Mouse (Mus musculus) mouse trophoblast stem cell (cell line): ENCODE data around the gene Fryl.

Experiments used
- in situ Hi-C, 2 experiments: fragments of 300-500 bp; cut with MseI, MboI; formaldehyde crosslinking; loops; 2 replicates in 1 of 2; 3 replicates in 1 of 2; pipeline ENCODE4 v1.15.1; 2025

The Fryl gene

DNA sequence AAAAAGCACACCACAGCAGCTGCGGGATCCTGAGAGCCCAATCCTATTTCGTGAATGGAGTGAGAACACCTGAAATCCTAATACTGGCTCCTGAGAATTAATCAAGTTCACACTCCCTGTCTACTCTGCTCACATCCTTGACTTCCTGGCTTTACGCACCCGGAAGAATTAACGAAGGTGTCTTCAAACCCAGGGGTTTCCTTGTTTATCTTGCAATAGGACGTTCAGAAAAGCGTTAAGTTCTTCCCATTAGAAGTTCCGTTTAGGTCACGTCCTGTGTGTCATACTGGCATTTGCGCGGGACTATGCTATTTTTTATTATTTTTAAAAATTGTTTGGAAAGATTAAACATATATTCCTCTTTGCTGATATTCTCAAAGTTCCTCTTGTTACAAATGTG, 677 bp upstream of the Fryl start:
- in situ Hi-C loops, result no loop called here

DNA sequence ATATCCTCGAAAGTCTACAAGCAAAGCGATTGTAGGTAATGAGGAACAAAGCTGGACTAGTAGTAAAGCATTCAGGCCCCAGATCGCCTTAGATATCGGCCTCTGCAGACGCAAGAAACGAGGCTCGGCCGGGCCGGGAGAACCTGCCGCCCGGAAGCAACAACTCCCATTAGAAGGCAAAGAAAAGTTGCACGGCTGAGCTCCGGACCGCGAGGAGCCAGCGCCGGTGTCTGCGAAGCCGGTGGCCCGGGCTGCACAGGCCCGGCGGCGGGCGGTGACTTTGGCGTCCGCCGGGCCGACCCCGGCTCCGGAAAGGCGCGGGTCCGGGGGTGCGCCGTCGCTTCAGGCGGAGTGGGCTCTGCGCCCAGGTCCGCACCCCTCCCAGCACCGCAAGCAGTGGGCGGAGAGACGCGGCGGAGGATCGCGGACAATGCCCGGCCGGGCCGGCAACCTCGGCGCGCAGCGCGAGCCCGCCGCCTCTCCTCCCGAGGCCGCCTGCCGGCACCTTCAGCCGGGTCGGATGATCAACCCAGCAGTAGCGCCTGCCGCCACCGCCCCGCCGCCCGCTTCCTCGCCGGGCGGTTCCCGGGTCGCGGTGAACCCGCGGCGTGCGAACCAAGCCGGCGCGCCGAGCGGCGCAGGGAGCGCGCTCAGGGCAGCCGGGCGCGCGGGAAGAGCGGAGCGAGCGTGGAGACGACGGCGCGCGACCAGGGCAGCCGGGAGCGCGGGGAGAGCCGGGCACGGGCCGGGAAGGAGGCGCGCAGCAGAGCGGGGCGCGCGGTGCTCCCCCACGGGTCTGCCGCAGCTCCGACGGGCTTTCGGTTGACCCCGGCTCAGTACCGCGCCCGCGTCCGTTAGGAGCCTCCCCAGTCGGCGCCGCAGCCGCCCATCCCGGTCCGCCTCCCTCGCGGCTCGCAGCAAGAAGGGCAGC, 833 bp downstream of the Fryl start:
- in situ Hi-C loops, result no loop called here

DNA sequence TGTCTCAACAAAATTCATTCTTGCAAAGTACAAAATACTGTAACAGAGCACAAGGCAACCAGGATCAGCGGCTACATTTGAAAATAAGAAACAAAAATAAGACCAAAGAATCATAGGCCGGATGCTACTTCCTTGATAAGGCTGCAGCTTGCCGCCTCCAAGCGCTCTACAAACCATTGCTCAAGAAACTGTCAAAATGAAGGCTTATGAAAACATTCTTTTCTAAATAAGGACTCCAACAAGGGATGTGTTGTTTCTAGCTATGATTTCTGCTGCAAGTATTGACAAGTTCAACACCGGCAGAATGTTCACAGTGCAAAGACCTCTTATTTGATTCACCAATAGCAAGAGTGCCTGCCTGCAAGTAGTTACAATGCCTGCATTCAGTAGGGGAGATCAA, 1.8 kb downstream of the Fryl start:
- in situ Hi-C loops, result no loop called here

DNA sequence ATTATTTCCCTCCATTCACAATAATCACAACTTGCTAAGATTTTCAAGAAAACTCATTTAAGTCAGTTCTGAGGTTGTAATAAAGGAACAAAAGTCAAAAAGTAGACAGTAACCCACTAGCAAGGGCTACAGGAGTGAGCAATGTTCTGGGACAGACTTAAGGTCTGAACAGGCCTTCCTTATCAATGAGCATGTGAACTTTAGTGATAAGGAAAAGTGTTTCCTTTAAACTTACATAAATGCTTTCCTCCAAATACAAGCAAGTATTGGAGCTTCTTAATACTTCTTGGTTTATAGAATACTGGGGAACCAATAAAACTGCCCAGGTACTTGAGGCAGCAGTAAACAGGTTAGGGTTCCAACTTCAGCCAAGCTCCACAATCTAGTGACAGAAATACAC, 3.7 kb downstream of the Fryl start:
- in situ Hi-C loops, result no loop called here

DNA sequence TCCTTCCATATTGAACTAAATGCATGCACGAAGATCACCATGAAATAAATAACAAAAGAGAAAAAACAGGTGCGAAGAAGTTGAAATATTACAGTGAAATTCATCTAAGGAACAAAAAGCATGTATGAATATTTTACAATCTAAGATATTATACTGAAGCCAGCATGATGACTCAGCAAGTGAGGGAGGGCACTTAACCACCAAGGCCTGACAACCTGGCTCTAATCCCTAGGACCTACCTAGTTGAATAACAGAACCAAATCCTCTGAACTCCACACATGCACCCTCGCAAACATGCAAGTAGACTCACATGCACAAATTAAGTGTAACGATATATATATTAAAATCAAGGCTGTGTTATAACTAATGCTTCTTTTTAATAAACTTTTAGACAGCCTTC, 7.1 kb downstream of the Fryl start:
- in situ Hi-C loops, result no loop called here

DNA sequence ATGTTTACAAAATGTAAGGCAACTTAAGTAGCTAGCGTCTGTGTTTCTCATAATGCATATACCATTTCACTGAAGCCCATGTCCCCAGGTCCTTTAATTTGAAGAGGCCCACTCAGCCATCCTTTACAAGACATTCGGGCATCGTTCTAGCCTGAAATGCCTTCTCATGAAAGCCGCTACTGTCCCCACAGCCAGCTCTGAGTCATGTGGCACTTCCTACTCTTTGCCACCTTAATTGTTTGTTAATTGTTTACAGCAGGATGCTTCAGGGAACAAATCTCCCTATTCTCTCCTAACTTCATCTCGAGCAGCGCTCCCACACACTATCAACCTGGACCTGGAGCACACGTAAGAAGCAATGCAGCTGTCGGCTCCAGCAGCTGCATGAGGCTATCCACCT, 8.2 kb downstream of the Fryl start:
- in situ Hi-C loops, result no loop called here

DNA sequence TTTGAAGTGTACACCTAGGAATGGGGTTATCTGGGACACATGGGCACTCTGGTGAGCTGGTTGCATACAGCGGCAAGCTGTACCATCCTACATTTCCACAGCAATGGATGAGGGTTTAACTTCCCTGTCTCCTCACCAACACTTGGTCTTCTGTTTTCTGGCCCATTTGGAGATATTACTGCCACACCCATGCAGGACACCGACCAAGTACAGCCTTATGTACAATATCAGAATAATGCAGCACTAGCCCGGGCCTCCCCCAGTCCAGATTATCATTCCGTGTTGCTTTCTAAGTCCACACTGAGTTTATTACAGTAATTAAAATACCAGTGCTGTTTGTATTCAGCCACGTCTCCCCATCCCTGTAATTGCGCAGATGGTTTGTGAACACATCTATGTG, 10.0 kb downstream of the Fryl start:
- in situ Hi-C loops, result no loop called here

DNA sequence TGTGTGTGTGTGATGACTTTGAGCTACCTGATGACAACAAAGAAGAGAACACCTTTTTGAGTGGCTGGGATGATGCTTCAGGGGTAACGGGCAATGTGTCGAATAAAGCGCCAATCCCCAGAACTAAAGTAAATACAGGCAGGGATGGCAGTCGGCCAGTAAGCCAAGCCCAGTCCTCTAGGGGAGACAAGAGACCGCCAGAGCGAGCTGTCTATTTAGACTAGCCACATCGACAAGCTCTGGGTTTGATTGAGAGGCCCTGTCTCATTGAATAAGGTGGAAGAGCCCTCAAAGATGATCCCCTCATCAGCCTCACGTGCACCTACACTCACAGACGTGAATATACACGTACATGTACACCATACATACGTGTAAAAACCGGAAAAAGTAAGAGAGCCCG, 12.0 kb downstream of the Fryl start:
- in situ Hi-C loops, result no loop called here

DNA sequence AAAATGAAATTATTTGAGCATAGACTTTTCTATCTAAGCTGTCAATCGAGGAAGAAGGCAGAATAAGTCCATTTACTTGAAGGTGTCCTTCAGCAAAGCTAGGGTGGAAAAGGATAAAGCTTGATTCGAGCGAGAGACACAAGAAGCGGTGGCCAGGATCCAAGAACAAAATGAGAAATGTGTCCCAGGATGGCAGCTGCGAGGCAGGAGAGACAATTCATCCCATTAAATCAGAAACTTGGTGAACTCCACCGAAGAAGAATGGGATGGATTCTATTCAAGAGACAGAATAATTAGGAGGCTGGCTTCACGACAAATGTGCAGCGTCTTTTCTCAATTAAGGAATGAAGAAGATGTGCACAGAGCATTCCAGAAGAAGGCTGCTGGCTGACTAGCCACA, 14.5 kb downstream of the Fryl start:
- in situ Hi-C loops, result no loop called here

DNA sequence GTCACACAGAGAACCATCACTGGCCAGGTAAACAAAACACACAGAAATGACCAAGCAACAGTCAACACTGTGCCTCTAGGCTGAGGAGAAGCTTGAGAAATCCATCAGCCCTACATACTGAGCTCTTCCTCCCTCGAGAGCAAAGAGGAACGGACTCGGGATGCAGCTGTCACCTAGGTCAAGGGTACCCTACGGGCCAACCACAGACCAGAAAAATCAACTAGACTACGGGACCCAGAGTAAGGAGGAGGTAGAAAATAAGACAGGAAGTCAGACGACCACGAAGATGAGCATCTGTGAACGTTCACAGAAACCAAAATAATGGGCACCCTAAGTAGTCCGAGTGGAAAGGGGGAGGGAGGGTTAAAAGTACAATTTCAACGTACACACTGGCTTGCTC, 15.1 kb downstream of the Fryl start:
- in situ Hi-C loops, result no loop called here

DNA sequence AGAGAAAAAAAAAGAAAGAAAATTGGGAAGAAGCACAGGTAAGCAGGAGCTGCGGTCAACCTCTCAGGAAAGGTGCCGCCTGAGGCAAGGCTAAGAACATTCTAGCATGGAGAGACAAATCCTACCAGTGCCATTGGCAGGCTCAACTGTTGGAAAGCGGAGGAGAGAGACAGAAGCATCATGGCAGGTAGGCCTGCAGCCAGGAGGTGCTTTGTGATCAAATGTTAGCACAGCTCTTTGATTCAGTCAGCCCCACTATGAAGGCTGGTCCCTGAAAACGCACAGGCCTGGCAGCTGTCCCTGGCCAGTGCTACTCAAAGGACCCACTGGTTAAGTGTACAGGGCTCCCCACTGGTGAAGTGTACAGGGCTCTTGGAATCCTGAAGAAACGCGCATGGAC, 16.0 kb downstream of the Fryl start:
- in situ Hi-C loops, result no loop called here

DNA sequence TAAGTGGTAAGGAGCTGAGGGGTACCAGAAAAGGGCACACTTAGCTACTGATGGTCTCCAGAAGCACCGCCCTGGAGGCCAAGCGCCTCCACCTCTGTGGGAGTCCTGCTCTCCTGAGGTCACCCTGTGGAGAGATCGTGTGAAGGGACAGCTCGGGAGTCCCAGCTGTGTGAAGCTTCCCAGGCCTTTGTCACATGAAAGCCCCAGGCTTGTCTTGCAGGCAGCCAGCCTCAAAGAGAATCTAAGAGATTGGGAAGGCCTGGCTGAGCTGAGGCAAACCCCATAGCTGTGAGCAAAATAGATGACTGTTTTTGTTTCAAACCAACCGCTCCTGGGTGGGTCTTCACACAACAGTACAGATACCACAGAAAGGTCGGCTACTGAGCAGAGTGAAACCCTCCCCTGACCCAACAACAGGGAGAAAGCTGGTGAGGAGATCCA, 19.5 kb downstream of the Fryl start:
- in situ Hi-C loops, result no loop called here

DNA sequence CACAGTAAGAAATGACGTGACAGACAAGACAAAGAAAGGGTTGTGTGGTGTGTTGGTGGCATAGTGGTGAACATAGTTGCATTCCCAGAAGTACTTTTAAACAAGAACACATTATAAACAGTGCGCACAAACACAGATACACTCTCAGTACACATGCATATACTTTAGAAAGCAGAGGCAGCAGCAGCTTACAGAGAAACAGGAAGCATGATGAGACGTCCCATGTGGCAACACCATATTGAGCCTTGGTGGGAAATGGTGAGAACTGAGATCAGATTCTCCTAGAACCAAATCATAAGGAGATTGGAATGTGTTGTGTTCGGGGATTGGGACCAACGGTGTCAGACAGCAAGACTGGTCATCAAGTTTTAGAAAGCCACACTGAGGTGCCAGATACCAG, 21.2 kb downstream of the Fryl start:
- in situ Hi-C loops, result no loop called here

DNA sequence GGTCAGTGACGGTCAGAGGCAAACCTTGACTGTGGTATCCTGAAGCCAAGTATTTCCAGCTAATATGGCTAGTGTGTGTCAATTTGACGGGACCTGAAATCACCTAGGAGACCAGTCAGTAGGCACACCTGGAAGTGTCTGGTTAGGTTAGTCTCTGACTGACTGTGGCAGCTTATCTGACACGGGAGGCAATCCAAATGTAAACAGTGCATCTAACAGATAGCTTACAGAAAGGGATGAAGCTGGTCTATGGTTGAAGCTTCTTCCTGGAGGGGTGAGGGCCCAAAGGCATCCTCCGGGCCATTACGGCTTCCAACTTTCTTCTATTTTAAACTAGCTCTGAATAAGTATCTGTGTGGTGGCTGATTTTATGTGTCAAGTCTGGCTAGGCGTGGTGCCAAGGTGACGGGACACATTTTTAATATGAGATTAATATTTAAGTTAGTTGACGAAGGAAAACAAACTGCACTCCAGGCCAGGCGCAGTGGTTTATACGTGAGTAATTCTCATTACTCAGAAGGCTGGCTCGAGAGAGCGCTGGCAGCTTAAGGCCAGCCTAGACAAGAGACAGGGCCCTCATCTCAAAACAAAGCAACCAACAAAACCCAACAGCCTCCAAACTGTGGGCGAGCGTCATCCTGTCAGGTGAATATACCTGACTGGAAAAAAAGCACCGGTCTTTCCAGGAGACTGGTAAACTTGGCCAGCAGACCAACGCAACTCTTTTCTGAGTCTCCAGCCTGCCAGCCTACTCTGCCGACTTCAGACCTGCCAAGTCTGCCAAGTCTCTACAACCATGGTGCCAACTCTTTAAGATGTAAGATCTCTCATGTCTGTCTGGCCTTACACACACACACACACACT, 23.2 kb downstream of the Fryl start:
- in situ Hi-C loops, result no loop called here

DNA sequence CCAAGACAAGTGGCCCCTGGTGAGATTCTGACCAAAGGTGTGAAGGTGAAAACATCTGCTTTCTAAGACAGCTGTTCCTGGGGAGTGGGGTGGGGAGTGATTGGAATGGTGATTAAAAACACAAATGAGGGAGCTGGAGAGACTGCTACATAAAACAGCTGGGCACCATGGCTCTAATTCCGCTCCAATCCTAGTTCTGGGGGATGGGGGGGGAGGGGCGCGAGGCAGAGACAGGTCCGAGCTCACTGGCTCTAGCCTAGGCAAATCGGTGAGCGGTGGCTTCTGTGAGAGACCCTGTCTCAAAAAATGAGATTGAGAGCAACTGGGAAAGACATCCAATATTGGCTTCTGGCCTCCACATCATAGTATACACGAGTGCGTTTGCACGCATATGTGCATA, 24.2 kb downstream of the Fryl start:
- in situ Hi-C loops, result no loop called here

DNA sequence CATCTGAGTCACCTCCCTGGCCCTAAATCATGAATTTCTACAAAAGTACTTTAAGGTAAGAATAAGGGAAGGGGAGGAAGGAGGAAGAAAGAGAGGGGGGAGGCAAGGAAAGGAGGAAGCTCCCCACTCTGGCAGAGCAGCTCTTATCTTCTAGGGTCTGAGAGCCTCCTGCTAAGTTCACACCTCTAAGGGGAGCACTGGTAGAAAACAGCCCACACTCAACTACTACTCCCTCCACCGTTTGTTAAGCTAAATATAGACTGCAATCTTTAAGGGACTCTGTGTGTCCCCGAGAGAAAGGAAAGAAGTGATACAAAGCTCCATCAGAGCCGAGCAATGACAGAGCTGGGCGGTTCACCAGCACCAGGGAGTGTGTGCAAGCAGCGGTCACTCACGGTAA, 24.6 kb downstream of the Fryl start:
- in situ Hi-C loops, result no loop called here

DNA sequence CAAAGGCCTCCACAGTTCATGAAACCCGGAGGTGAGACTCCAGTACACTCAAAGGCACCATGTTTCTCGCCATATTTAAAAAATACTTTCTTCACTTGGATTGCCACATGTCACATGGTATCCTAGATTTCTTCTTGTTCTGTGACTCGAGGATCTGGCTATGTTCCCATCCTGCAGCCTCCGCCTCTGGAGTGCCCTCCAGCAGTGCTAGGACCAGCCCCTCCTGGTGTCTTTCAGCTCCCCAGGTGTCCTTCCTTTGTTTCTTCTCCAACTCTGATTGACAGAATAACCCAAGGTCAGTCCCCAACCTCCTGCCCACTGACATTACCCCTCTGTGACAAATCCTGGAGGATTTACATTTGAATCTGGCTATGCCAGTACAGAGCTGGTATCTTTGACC, 26.2 kb downstream of the Fryl start:
- in situ Hi-C loops, result no loop called here

DNA sequence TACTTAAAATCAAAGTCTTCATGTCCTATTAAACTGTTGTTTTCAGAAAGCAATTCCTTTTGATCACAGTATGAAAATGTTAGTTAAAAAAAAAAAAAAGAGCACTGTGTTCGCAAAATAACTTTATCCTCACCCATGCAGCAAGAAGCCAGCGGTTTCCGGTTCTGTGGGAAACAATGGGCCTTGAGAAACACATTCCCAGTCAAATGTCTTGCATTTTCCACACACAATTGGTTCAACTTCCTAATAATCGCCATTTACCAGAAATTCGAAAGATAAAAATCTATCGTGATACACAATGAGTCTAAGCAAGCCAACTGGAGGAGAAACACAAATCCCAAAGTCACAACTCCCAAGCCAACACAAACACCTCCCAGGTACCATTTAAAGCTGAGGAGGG, 27.0 kb downstream of the Fryl start:
- in situ Hi-C loops, result no loop called here

DNA sequence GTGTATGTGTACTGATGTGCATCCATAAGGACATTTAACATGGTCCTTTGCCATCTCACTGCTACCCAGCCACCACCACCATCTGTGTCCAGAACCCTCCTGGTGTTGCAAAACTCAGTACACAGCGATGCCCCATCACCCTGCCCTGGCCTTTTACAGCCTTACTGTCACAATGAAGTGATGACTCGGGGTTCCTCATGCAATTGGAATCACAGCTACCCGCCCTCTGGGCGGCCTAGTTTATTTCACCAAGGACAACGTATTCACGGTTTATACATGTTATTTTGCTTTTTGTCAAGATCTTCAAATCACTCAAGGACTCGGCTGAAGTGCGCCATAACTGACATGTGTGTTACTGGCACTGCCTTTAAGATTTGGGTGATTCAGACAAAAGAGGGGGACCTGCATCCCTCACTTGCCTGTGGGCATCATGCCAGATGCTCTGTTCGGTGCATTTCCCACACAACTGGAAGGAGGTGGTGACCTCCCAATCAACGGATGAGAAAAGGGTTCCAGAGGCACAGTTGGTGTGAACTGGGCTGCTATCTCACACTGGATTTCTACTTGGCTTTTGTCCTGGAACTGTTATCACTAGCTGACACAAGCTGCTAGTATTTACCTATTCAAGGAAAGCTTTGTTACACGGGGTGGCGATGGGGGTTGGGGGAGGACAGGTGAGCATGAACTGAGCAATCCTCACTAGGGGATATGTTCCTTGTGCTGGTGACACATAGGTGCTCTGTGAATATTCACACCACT, 27.9 kb downstream of the Fryl start:
- in situ Hi-C loops, result no loop called here

DNA sequence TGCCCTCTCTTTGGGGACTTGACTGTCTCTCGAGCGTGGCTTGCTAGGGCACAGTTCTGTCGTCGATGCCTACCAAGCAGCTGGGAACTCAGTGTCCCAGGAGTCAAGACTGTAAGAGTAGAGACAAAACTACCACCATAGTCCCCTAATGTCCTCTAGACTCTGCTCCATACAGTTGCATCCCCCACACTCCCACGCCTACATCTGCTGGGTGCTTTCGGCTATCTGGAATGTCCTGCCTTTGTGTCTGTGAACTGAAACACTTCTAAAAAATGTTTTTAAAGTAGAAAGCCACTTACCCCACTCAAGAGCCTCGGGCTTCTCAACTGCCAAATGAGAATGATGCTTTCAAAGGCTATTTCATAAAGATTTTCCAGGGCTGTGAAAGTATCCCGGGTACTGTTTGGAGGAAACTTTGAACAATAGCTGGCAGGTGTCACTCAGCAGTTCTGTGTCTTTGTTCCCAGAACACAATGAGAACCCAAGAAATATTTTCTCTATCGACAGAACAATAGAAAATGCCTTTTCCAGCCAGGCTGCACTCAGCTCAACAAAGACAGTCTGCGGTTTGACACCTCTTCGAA, 28.8 kb downstream of the Fryl start:
- in situ Hi-C loops, result no loop called here

DNA sequence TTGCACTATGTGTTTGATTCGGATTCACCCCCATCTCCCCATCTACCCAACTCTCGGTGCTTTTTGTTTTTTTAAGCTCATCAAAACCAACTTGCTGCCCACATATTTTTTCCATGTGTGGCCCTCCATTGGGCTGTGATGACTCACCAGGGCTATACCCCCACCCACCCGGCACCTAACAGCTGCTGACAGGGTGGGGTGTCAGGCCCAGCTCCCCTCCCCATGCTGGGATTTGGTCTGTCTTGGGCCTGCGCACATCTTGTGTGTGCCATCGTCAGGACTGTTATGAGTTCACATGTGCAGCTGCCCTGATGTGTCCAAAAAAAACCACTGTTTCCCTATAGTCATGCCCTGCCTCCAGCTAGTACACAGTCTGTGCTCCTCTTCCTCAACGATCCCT, 33.4 kb downstream of the Fryl start:
- in situ Hi-C loops, result no loop called here

DNA sequence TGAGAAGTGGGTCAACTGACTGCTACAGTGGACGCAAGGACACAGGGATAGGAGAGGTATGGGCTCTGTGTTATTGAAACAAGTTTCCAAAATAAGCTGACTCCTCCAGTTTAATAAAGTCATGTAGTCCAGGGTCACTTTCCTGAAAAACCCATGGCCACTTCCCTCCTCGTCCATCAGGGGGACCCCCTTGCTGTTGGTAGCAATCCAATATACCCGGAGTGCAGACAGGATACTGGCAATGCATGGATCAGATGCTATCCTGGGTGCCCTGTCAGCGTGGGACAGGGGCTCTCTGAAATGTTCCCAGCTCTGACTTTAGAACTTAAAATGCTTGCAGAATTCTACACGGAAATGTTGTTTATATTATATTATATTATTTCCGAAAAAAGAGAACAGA, 34.0 kb downstream of the Fryl start:
- in situ Hi-C loops, result no loop called here
